Mouse (Mus musculus): ENCODE results near the gene Atp1a4. TPM values are rescaled to one million over a fixed set of nuclear protein-coding genes. Genes with fewer than 3 reads are reported as not detected.
"Not testable (repeated sequence)": the region's sequence is repeated elsewhere in the genome, so short reads cannot be mapped to it uniquely, and the experiment has no call there.

Atp1a4 gene
- polyA plus RNA-seq, 1 experiment from 2014 or later, result not detected

DNA sequence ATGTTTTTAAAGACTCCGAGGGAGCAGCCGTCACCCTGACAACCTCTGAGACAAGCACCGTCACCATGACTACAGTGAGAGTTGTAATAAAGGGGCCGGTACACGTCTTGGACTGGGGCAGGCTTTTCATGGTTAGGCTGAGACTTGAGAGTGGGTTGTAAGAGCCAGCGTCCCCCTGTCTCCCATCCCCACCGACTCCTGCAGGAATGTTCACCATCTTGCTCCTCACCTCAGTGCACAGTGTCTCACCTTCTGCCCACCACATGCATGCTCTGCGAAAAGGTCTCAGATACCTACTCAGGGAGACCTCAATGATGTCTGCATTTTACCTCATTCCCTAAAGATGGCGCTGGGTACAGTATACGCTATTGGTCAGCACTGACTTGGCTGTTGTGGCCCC is 13.6 kb upstream of the Atp1a4 start:
- Histone ChIP-seq H3K27me3 (ENCODE audit: control insufficient read depth, insufficient read depth, low read length) (no peaks in the 10 kb centered on the region), H3K4me1 (replicated peaks; ENCODE audit: control insufficient read depth, insufficient read depth) (no peaks in the 10 kb centered on the region), H3K9me3 (ENCODE audit: control insufficient read depth, low read length) (no peaks in the 10 kb centered on the region), H3K36me3 (ENCODE audit: control insufficient read depth, insufficient read depth, low read length) (no peaks in the 10 kb centered on the region), H3K4me3 (ENCODE audit: low read depth, low read length) (no peak overlapping the region), H3K27ac (replicated peaks) (no peak overlapping the region), H3K4me2 (replicated peaks; ENCODE audit: low read depth) (no peak overlapping the region), H3K9ac (ENCODE audit: low read length) (no peak overlapping the region)
- ATAC-seq (ENCODE audit: low FRiP score, low TSS enrichment) (no peak), DNase-seq (ENCODE audit: low spot score) (no peak)
- no peak for TF ChIP-seq CTCF (IDR thresholded peaks at IDR 0.05; ENCODE audit: low read depth)
- no peak for TF ChIP-seq EP300 (optimal IDR thresholded peaks at IDR 0.05)
- 63% methylated on average over 10 of the region's 10 CpGs for WGBS

DNA sequence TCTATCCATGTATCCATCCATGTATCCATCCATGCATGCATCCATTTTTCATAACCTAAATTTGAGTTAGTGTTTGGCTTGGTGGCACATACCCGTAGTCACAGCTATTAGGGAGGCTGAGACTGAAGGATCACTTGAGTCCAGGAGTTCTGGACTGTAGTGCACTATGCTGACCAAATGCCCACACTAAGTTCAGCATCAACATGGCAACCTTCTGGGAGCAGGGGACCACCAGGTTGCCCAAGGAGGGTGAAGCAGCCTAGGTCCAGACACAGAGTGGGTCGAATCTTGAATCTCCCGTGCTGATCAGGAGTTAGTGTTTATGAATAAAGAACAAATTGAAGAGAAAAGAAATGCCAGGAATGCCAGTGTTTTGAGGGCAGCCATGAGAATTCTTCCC is 13.0 kb upstream of the Atp1a4 start:
- DNase-seq (ENCODE audit: low spot score), result no peak
- H3K4me2 ChIP-seq (replicated peaks; ENCODE audit: low read depth), result no peak overlapping the region
- no peaks in the 10 kb centered on the region for H3K27me3 ChIP-seq (ENCODE audit: control insufficient read depth, insufficient read depth, low read length)
- no peak for TF ChIP-seq EP300 (optimal IDR thresholded peaks at IDR 0.05)
- TF ChIP-seq CTCF (IDR thresholded peaks at IDR 0.05; ENCODE audit: low read depth), result no peak
- no peak overlapping the region for H3K4me3 ChIP-seq (ENCODE audit: low read depth, low read length)
- H3K4me1 ChIP-seq (replicated peaks; ENCODE audit: control insufficient read depth, insufficient read depth), result no peaks in the 10 kb centered on the region
- no peak overlapping the region for H3K9ac ChIP-seq (ENCODE audit: low read length)
- H3K27ac ChIP-seq (replicated peaks), result no peak overlapping the region
- H3K36me3 ChIP-seq (ENCODE audit: control insufficient read depth, insufficient read depth, low read length), result no peaks in the 10 kb centered on the region
- H3K9me3 ChIP-seq (ENCODE audit: control insufficient read depth, low read length), result no peaks in the 10 kb centered on the region
- no peak for ATAC-seq (ENCODE audit: low FRiP score, low TSS enrichment)
- WGBS, result 75% methylated on average over 3 of the region's 3 CpGs

DNA sequence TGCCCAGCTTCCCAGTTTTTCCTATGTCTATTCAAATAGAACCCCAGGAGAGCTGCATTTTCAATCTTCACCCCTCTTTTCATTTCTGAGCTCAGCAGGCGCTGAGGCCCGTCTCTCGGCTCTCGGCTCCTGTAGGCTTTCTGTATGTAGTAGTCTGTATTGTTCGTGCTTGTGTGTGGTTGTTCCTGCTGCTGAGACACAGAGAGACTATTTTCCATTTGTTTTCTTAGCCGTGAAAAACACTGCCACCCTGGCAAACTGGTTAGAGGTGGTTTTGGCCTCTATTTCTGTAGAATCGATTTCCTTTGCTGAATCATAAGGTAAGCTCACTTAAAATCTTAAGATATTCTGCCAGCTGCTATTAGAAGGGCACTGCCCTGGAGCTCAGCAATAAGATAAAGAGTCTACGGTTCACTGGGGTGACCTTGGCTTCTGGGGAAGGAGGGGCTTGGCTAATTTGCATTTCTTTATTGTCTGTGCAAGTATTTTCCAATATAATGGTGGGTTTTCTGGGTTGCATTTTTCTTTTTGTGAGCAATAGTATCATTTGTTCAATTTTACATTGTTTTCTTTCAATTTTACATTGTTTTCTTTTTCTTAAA is 3.4 kb upstream of the Atp1a4 start, which contains the start of gene Igsf8:
Gene Igsf8 (plus strand): TSS at position 165 of the 602 bp plus-strand sequence.
- ATAC-seq (ENCODE audit: low FRiP score, low TSS enrichment), result no peak
- H3K36me3 ChIP-seq (ENCODE audit: control insufficient read depth, insufficient read depth, low read length), result no peaks in the 10 kb centered on the region
- no peaks in the 10 kb centered on the region for H3K4me1 ChIP-seq (replicated peaks; ENCODE audit: control insufficient read depth, insufficient read depth)
- 64% methylated on average over 8 of the region's 8 CpGs for WGBS
- no peak for TF ChIP-seq EP300 (optimal IDR thresholded peaks at IDR 0.05)
- TF ChIP-seq CTCF (IDR thresholded peaks at IDR 0.05; ENCODE audit: low read depth), result no peak
- H3K27me3 ChIP-seq (ENCODE audit: control insufficient read depth, insufficient read depth, low read length), result no peaks in the 10 kb centered on the region
- no peaks in the 10 kb centered on the region for H3K9me3 ChIP-seq (ENCODE audit: control insufficient read depth, low read length)
- no peak within 1 kb of the TSS for H3K9ac ChIP-seq (ENCODE audit: low read length)
- H3K4me2 ChIP-seq (replicated peaks; ENCODE audit: low read depth), result no peak within 1 kb of the TSS
- H3K4me3 ChIP-seq (ENCODE audit: low read depth, low read length), result no peak within 1 kb of the TSS
- DNase-seq (ENCODE audit: low spot score), result no peak
- H3K27ac ChIP-seq (replicated peaks), result no peak within 1 kb of the TSS

DNA sequence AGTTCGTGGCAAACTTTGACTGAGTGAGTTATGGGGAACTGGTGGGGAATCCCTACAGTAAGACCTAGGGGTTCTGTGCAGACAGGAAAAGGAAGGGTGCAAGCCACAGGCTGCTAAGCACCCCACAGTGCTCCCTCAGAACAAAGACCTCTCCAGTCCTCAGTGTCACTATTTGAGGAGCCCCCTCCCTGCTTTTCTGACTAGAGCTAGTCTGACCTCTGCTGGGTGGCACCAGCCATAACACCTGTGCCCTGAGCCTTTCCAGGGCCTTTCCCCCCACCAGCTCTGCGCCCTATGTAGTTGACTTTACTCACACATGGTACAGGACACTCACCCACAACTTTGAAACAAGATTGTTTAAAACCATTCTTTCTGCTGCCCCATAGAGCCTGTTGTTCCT is 10.5 kb downstream of the Atp1a4 start:
- Histone ChIP-seq H3K4me1 (replicated peaks; ENCODE audit: control insufficient read depth, insufficient read depth) (no peaks in the 10 kb centered on the region), H3K9me3 (ENCODE audit: control insufficient read depth, low read length) (no peaks in the 10 kb centered on the region), H3K36me3 (ENCODE audit: control insufficient read depth, insufficient read depth, low read length) (no peaks in the 10 kb centered on the region), H3K9ac (ENCODE audit: low read length) (no peak overlapping the region), H3K4me2 (replicated peaks; ENCODE audit: low read depth) (no peak overlapping the region), H3K27ac (replicated peaks) (no peak overlapping the region), H3K27me3 (ENCODE audit: control insufficient read depth, insufficient read depth, low read length) (no peaks in the 10 kb centered on the region), H3K4me3 (ENCODE audit: low read depth, low read length) (no peak overlapping the region)
- TF ChIP-seq EP300 (optimal IDR thresholded peaks at IDR 0.05), result no peak
- peak; percentile 71 for TF ChIP-seq CTCF (IDR thresholded peaks at IDR 0.05; ENCODE audit: low read depth)
- DNase-seq (ENCODE audit: low spot score), result no peak
- ATAC-seq (ENCODE audit: low FRiP score, low TSS enrichment), result no peak
- 47% methylated on average over 2 of the region's 2 CpGs for WGBS

DNA sequence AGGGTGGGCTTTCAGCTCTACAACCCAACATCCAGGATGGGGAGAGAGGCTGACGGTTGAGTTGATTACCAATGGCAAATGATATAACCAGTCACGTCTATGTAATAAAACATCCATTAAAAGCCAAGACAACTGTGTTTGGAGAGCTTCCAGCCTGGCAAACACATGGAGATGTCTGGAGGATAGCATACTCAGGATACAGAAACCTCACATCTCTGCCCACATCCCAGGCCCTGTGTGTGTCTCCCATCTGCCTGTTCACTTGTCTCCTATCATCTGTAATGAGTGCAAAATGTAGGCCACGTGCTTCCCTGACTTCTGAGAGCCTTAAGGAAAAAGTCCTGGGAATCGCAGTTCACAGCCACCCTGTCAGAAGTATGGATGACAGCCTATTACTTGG is 11.0 kb downstream of the Atp1a4 start:
- Histone ChIP-seq H3K9ac (ENCODE audit: low read length) (no peak overlapping the region), H3K4me3 (ENCODE audit: low read depth, low read length) (no peak overlapping the region), H3K4me2 (replicated peaks; ENCODE audit: low read depth) (no peak overlapping the region), H3K27me3 (ENCODE audit: control insufficient read depth, insufficient read depth, low read length) (no peaks in the 10 kb centered on the region), H3K27ac (replicated peaks) (no peak overlapping the region), H3K4me1 (replicated peaks; ENCODE audit: control insufficient read depth, insufficient read depth) (no peaks in the 10 kb centered on the region), H3K9me3 (ENCODE audit: control insufficient read depth, low read length) (no peaks in the 10 kb centered on the region), H3K36me3 (ENCODE audit: control insufficient read depth, insufficient read depth, low read length) (no peaks in the 10 kb centered on the region)
- no peak for DNase-seq (ENCODE audit: low spot score)
- no peak for ATAC-seq (ENCODE audit: low FRiP score, low TSS enrichment)
- WGBS, result 67% methylated on average over 4 of the region's 4 CpGs
- TF ChIP-seq CTCF (IDR thresholded peaks at IDR 0.05; ENCODE audit: low read depth) (no peak), EP300 (optimal IDR thresholded peaks at IDR 0.05) (no peak)

DNA sequence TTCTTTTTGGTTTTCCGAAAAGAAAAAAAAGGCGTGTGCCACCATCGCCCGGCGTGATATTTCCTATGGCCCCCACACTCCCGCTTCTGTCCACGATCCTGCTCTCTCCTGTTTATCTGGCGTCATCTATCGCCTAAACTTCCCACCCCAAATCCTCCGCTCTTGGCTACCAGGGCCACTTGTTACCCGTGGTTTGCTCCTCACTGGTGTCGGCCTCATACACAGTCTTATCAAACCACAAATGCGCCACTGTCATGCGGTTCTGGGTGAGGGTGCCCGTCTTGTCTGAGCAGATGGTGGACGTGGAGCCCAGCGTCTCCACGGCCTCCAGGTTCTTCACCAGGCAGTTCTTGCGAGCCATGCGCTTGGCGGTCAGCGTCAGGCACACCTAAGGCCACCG is 13.6 kb downstream of the Atp1a4 start:
- not testable (repeated sequence) for DNase-seq (ENCODE audit: low spot score); H3K4me1 ChIP-seq (replicated peaks; ENCODE audit: control insufficient read depth, insufficient read depth); H3K9ac ChIP-seq (ENCODE audit: low read length); H3K27ac ChIP-seq (replicated peaks); H3K36me3 ChIP-seq (ENCODE audit: control insufficient read depth, insufficient read depth, low read length); ATAC-seq (ENCODE audit: low FRiP score, low TSS enrichment); H3K9me3 ChIP-seq (ENCODE audit: control insufficient read depth, low read length); H3K27me3 ChIP-seq (ENCODE audit: control insufficient read depth, insufficient read depth, low read length)
- Histone ChIP-seq H3K4me3 (ENCODE audit: low read depth, low read length) (peak overlapping the region; percentile 6; the same call in 1 of the 2 replicates), H3K4me2 (replicated peaks; ENCODE audit: low read depth) (0 out of 2 replicates have a peak overlapping the region, but pooled peaks have one; percentile 8)
- 49% methylated on average over 23 of the region's 23 CpGs for WGBS
